Mouse (Mus musculus) CD4-positive, CD25-positive, alpha-beta regulatory T cell, adult 2 months (primary cell): ENCODE measurements around the gene Etv4.

Experiments
- DNase-seq: peaks from one replicate; pipeline ENCODE4 v3.0.0-alpha.2; 2012; ENCODE audit warnings: low read depth, low spot score

Gene Etv4

GRCm38 (mm10) chr11:101785143-101785851, at the start of gene Etv4:
TSS of gene Etv4 (minus strand) at chr11:101785371.
- peak; percentile 89 for DNase-seq

GRCm38 (mm10) chr11:101832001-101832400, 46.8 kb upstream of the Etv4 start:
- DNase-seq = no peak

GRCm38 (mm10) chr11:101830616-101831015, 45.4 kb upstream of the Etv4 start:
- DNase-seq = no peak

- no peak for DNase-seq
Measured at GRCm38 (mm10) chr11:101830112-101830511, 44.9 kb upstream of the Etv4 start.

- no peak for DNase-seq
Measured at GRCm38 (mm10) chr11:101828718-101829117, 43.5 kb upstream of the Etv4 start.

GRCm38 (mm10) chr11:101823210-101823609, 38.0 kb upstream of the Etv4 start:
- no peak for DNase-seq

- no peak for DNase-seq
Measured at GRCm38 (mm10) chr11:101820899-101821298, 35.7 kb upstream of the Etv4 start.

- DNase-seq = no peak
Measured at GRCm38 (mm10) chr11:101819853-101820252, 34.7 kb upstream of the Etv4 start.

- DNase-seq = no peak
Measured at GRCm38 (mm10) chr11:101815103-101816085, 30.2 kb upstream of the Etv4 start.

- DNase-seq = peak; percentile 73
Measured at GRCm38 (mm10) chr11:101814375-101815102, 29.4 kb upstream of the Etv4 start.

- DNase-seq = peak; percentile 81
Measured at GRCm38 (mm10) chr11:101813259-101813658, 28.1 kb upstream of the Etv4 start.

- DNase-seq = no peak
Measured at GRCm38 (mm10) chr11:101809060-101809828, 24.1 kb upstream of the Etv4 start.

GRCm38 (mm10) chr11:101807266-101807665, 22.1 kb upstream of the Etv4 start:
- DNase-seq = no peak

GRCm38 (mm10) chr11:101806741-101807140, 21.6 kb upstream of the Etv4 start:
- no peak for DNase-seq

- DNase-seq = no peak
Measured at GRCm38 (mm10) chr11:101805113-101805704, 20.0 kb upstream of the Etv4 start.

GRCm38 (mm10) chr11:101801386-101801785, 16.2 kb upstream of the Etv4 start:
- DNase-seq = no peak

GRCm38 (mm10) chr11:101798083-101798482, 12.9 kb upstream of the Etv4 start:
- DNase-seq = no peak

GRCm38 (mm10) chr11:101797355-101797754, 12.2 kb upstream of the Etv4 start:
- DNase-seq = no peak

GRCm38 (mm10) chr11:101790811-101791526, 5.8 kb upstream of the Etv4 start:
- no peak for DNase-seq

- DNase-seq = no peak
Measured at GRCm38 (mm10) chr11:101787432-101787831, 2.3 kb upstream of the Etv4 start.
